Comparison of ENCODE assay signal across 8 mouse cellular contexts in the genomic region with DNA sequence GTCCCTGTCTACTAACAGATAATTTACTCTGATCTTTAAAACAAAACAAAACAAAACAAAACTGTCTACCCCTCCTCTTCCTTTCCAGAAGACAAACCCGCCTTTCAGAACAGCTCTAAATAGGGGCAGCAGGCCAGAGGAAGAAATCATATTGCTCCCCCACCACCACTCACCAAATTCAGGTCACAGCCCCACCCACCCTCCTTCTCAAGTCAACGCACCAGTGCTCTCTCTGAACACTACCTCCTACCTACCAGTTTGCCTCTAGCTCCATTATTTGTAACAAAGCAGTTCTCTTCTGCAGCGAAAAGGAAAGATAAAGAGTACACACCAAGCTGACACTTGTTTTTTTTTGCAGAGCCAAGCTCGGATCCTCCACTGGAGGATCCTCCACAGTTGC. TPM values are rescaled to one million over a fixed set of nuclear protein-coding genes. Genes with fewer than 3 reads are reported as not detected.
DNase-seq lines count a peak whose midpoint lies in the region; ATAC-seq and TF ChIP-seq lines count a peak whose summit lies in the region.

No protein-coding gene starts in this region.

- no peak overlapping the region for H3K9ac ChIP-seq in forebrain, embryonic 16.5 days (replicated peaks; ENCODE audit: low read depth, low read length)
- no peak overlapping the region for H3K9ac ChIP-seq in limb, embryonic 14.5 days (ENCODE audit: low read depth, low read length, severe bottlenecking)

- no peak for TF ChIP-seq POLR2A in limb, embryonic 14.5 days (IDR thresholded peaks at IDR 0.05; ENCODE audit: borderline replicate concordance, extremely low read depth, insufficient read depth, insufficient read length)

- peaks cover 36% of the 10 kb centered on the region for H3K27me3 ChIP-seq in forebrain, embryonic 10.5 days (ENCODE audit: poor library complexity, severe bottlenecking)
- peaks cover 7% of the 10 kb centered on the region; the same call in 1 of the 2 replicates for H3K27me3 ChIP-seq in forebrain, embryonic 16.5 days (replicated peaks; ENCODE audit: control insufficient read depth, insufficient read depth, low read length)
- no peaks in the 10 kb centered on the region for H3K27me3 ChIP-seq in limb, embryonic 14.5 days (ENCODE audit: control insufficient read depth, insufficient read depth, low read length)

- peak overlapping the region; percentile 63 for H3K4me3 ChIP-seq in forebrain, embryonic 10.5 days
- H3K4me3 ChIP-seq in forebrain, embryonic 16.5 days (replicated peaks; ENCODE audit: low read length) = no peak overlapping the region
- H3K4me3 ChIP-seq in limb, embryonic 14.5 days (replicated peaks; ENCODE audit: low read length) = peak overlapping the region; percentile 50; the same call in 1 of the 2 replicates

- H3K36me3 ChIP-seq in forebrain, embryonic 10.5 days (replicated peaks) = no peaks in the 10 kb centered on the region
- H3K36me3 ChIP-seq in forebrain, embryonic 16.5 days (ENCODE audit: control insufficient read depth, insufficient read depth) = no peaks in the 10 kb centered on the region
- H3K36me3 ChIP-seq in limb, embryonic 14.5 days (ENCODE audit: control insufficient read depth, insufficient read depth, low read length) = no peaks in the 10 kb centered on the region

- 0 out of 2 replicates have a peak overlapping the region, but pooled peaks have one; percentile 69 for H3K27ac ChIP-seq in forebrain, embryonic 10.5 days
- H3K27ac ChIP-seq in forebrain, embryonic 16.5 days (ENCODE audit: low read length) = no peak overlapping the region
- no peak overlapping the region for H3K27ac ChIP-seq in limb, embryonic 14.5 days (replicated peaks; ENCODE audit: low read depth, low read length)

- peaks cover 15% of the 10 kb centered on the region for H3K4me1 ChIP-seq in forebrain, embryonic 10.5 days
- H3K4me1 ChIP-seq in forebrain, embryonic 16.5 days (replicated peaks; ENCODE audit: control insufficient read depth, insufficient read depth, low read length) = peaks cover 7% of the 10 kb centered on the region
- no peaks in the 10 kb centered on the region for H3K4me1 ChIP-seq in limb, embryonic 14.5 days (ENCODE audit: control insufficient read depth, insufficient read depth, low read length)

- WGBS in forebrain, embryonic 10.5 days = 46% methylated on average over 4 of the region's 4 CpGs
- 40% methylated on average over 4 of the region's 4 CpGs for WGBS in forebrain, embryonic 16.5 days
- WGBS in limb, embryonic 14.5 days = 46% methylated on average over 4 of the region's 4 CpGs

- ATAC-seq in forebrain, embryonic 16.5 days = no peak
- no peak for ATAC-seq in limb, embryonic 14.5 days (ENCODE audit: low FRiP score, low read depth)

- H3K4me2 ChIP-seq in forebrain, embryonic 16.5 days (ENCODE audit: low read length) = no peak overlapping the region
- peak overlapping the region; percentile 88; the same call in 1 of the 2 replicates for H3K4me2 ChIP-seq in limb, embryonic 14.5 days (replicated peaks; ENCODE audit: low read depth, low read length, severe bottlenecking)

- no peaks in the 10 kb centered on the region for H3K9me3 ChIP-seq in forebrain, embryonic 10.5 days
- H3K9me3 ChIP-seq in forebrain, embryonic 16.5 days (ENCODE audit: control insufficient read depth, low read length) = no peaks in the 10 kb centered on the region
- H3K9me3 ChIP-seq in limb, embryonic 14.5 days (ENCODE audit: control insufficient read depth, low read length) = no peaks in the 10 kb centered on the region

- DNase-seq in forebrain, embryonic 10.5 days (ENCODE audit: extremely low spot score, low spot score) = no peak
- peak; percentile 28 for DNase-seq in lung, postnatal 36 days
- DNase-seq in lung, postnatal 10 days = no peak
- DNase-seq in limb, embryonic 14.5 days (ENCODE audit: low spot score) = no peak
- peak; percentile 37 to 67 for DNase-seq in spleen, postnatal 4 days (ENCODE audit: low spot score in 2 of 2)
- no peak for DNase-seq in adrenal gland, postnatal 14 days
- DNase-seq in adrenal gland, postnatal 4 days (ENCODE audit: low spot score in 2 of 2) = no peak

RNA-seq across cellular contexts. Expression of gene Gcnt1, which starts 17.3 kb away (rescaled TPM):
- polyA plus RNA-seq in forebrain, embryonic 10.5 days (2016; fragmentation: Nextera tagmentation; extraction: Ambion mirVana) = 2.6 and 2.8 TPM in 2 replicates
- 0.58 and 0.96 TPM in 2 replicates for polyA plus RNA-seq in forebrain, embryonic 16.5 days (2015; fragmentation: Nextera tagmentation; extraction: Ambion mirVana)
- 3.4 and 3.9 TPM in 2 replicates for polyA plus RNA-seq in limb, embryonic 14.5 days (2012; rRNA removed)
- 5.1 and 5.3 TPM in 2 replicates for polyA plus RNA-seq in limb, embryonic 14.5 days (2014; fragmentation: Nextera tagmentation; extraction: Ambion mirVana)
- total RNA-seq in adrenal gland, postnatal 14 days (2021) = 2.5 and 5.7 TPM in 2 replicates
- total RNA-seq in adrenal gland, postnatal 4 days (2021) = 10 to 100 TPM in 1 of 2 experiments, 1 to 10 TPM in 1; 4.9 to 19.0 TPM

RNA-seq across cellular contexts. Expression of gene Rfk, which starts 38.5 kb away (rescaled TPM):
- 74.6 and 75.6 TPM in 2 replicates for polyA plus RNA-seq in forebrain, embryonic 10.5 days (2016; fragmentation: Nextera tagmentation; extraction: Ambion mirVana)
- polyA plus RNA-seq in forebrain, embryonic 16.5 days (2015; fragmentation: Nextera tagmentation; extraction: Ambion mirVana) = 71.4 and 72.7 TPM in 2 replicates
- polyA plus RNA-seq in limb, embryonic 14.5 days (2012; rRNA removed) = 29.8 and 35.1 TPM in 2 replicates
- 57.2 and 59.0 TPM in 2 replicates for polyA plus RNA-seq in limb, embryonic 14.5 days (2014; fragmentation: Nextera tagmentation; extraction: Ambion mirVana)
- total RNA-seq in adrenal gland, postnatal 14 days (2021) = 104 and 109 TPM in 2 replicates
- 10 to 100 TPM; 66.4 to 73.2 TPM for total RNA-seq in adrenal gland, postnatal 4 days (2021)

Comparison
In these comparisons a context has a peak if more than half of its experiments do, and no peak if none do; other contexts are left out.
1. DNase-seq: peak in lung, postnatal 36 days (single experiment) and spleen, postnatal 4 days (2 of 2); none in forebrain, embryonic 10.5 days (single experiment), lung, postnatal 10 days (single experiment), limb, embryonic 14.5 days (single experiment), adrenal gland, postnatal 14 days (single experiment) and adrenal gland, postnatal 4 days (0 of 2).